27 mouse cellular contexts compared by ENCODE assay signal in genomic region chr1:89902641-89903040, GRCm38 (mm10). TPM values are rescaled to one million over a fixed set of nuclear protein-coding genes. Genes with fewer than 3 reads are reported as not detected.
"Had no signal": no experiment of that assay in that cellular context is flagged by ENCODE, and none has a peak within 500 bp of the region (broad histone marks: within the 10 kb centered on the region; RNA-seq: fewer than 3 reads in every experiment).

No protein-coding gene starts in this region.

- H3K9ac ChIP-seq: heart, embryonic 13.5 days; heart, embryonic 15.5 days; hindbrain, embryonic 13.5 days; hindbrain, embryonic 15.5 days; kidney, embryonic 15.5 days; limb, embryonic 13.5 days; limb, embryonic 15.5 days; liver, embryonic 12.5 days had no signal

- H3K4me2 ChIP-seq: heart, embryonic 11.5 days; heart, embryonic 13.5 days; heart, embryonic 15.5 days; hindbrain, embryonic 13.5 days; hindbrain, embryonic 15.5 days; kidney, embryonic 15.5 days; limb, embryonic 13.5 days; limb, embryonic 15.5 days; liver, embryonic 12.5 days had no signal

- ATAC-seq: inflammation-experienced regulatory T-cells, adult 6 months; liver, embryonic 12.5 days had no signal

- H3K4me3 ChIP-seq: heart, adult 2 months; heart, embryonic 13.5 days; heart, embryonic 15.5 days; hindbrain, embryonic 13.5 days; hindbrain, embryonic 15.5 days; kidney, embryonic 15.5 days; limb, embryonic 13.5 days; limb, embryonic 15.5 days; liver, embryonic 12.5 days had no signal

- H3K4me1 ChIP-seq: heart, embryonic 13.5 days; heart, embryonic 15.5 days; hindbrain, embryonic 15.5 days; kidney, embryonic 15.5 days; limb, embryonic 15.5 days; liver, embryonic 12.5 days had no signal

- H3K36me3 ChIP-seq: heart, embryonic 13.5 days; heart, embryonic 15.5 days; hindbrain, embryonic 15.5 days; kidney, embryonic 15.5 days; limb, embryonic 13.5 days; limb, embryonic 15.5 days; liver, embryonic 12.5 days had no signal

- H3K27ac ChIP-seq: heart, adult 2 months; heart, embryonic 13.5 days; heart, embryonic 15.5 days; hindbrain, embryonic 13.5 days; hindbrain, embryonic 15.5 days; kidney, embryonic 15.5 days; kidney, postnatal 0 days; limb, embryonic 13.5 days; limb, embryonic 15.5 days; liver, embryonic 12.5 days had no signal

- H3K27me3 ChIP-seq: heart, embryonic 13.5 days; heart, embryonic 15.5 days; hindbrain, embryonic 13.5 days; hindbrain, embryonic 15.5 days; kidney, embryonic 15.5 days; limb, embryonic 13.5 days; limb, embryonic 15.5 days; liver, embryonic 12.5 days had no signal

- DNase-seq: gastrocnemius, postnatal 14 days; gastrocnemius, postnatal 36 days; heart, adult 11 months; heart, adult 2 months; heart, postnatal 14 days; heart, postnatal 36 days; kidney, adult 11 months; kidney, adult 2 months; kidney, adult 9 months; kidney, postnatal 14 days; kidney, postnatal 36 days; layer of hippocampus, adult 9-11 months; layer of hippocampus, postnatal 36 days; left cerebral cortex, postnatal 4 days had no signal

- H3K9me3 ChIP-seq: heart, embryonic 15.5 days; hindbrain, embryonic 15.5 days; limb, embryonic 15.5 days; liver, embryonic 12.5 days had no signal

RNA-seq across cellular contexts. Expression of gene Gbx2, which starts 28.3 kb away (rescaled TPM):
- total RNA-seq: gastrocnemius, postnatal 14 days; heart, postnatal 14 days; heart, postnatal 36 days; liver, adult 2 months had no signal
- polyA plus RNA-seq: heart, embryonic 15.5 days; heart, postnatal 0 days; inflammation-experienced regulatory T-cells, adult 6 months; kidney, adult 2 months; kidney, postnatal 0 days; liver, adult 2 months had no signal
